Mouse (Mus musculus): ENCODE data around the gene Esrp2. TPM values are rescaled to one million over a fixed set of nuclear protein-coding genes. Genes with fewer than 3 reads are reported as not detected.
A peak's percentile ranks its signal among the peaks of the same experiment; 100 is the strongest.

The Esrp2 gene
- polyA plus RNA-seq, 1 experiment from 2014 or later = 21.0 TPM

DNA sequence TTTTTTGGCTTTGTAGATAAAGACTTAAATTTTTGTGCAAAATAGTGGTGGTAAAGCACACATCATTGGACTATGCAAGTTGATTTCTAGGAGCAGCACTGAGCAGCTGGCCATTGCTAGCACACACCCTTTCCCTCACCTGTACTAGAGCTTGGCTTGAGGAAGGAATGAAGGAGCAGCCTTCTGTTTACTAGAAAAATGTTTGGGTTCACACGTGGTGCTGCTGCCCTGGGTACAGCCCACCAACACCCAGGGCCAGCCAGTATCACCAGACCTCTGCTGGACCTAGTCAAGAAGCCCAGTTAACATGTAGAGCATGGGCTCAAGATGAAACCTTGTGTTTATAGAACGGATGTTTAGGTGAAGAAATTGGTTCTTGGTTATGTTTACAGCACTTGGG is 6.8 kb downstream of the Esrp2 start:
- WGBS = 76% methylated on average over 2 of the region's 2 CpGs
- no peak for TF ChIP-seq CTCF (IDR thresholded peaks at IDR 0.05; ENCODE audit: low read depth)
- Histone ChIP-seq H3K4me2 (ENCODE audit: low read length) (no peak overlapping the region), H3K27ac (no peak overlapping the region), H3K4me3 (replicated peaks; ENCODE audit: low read depth, low read length) (no peak overlapping the region), H3K9me3 (replicated peaks; ENCODE audit: low read length) (no peaks in the 10 kb centered on the region), H3K4me1 (replicated peaks; ENCODE audit: insufficient read depth, low read length) (no peaks in the 10 kb centered on the region; the same call in 1 of the 2 replicates), H3K9ac (ENCODE audit: low read depth, low read length) (no peak overlapping the region), H3K27me3 (ENCODE audit: insufficient read depth, low read length) (no peaks in the 10 kb centered on the region), H3K36me3 (ENCODE audit: insufficient read depth, low read length) (peaks cover 31% of the 10 kb centered on the region)
- DNase-seq (ENCODE audit: low spot score) (no peak), ATAC-seq (replicated peaks; ENCODE audit: low FRiP score, low read depth) (no peak)

GRCm38 (mm10) chr8:106129232-106129930 is 7.4 kb downstream of the Esrp2 start:
- Histone ChIP-seq H3K27ac (no peak overlapping the region), H3K27me3 (ENCODE audit: insufficient read depth, low read length) (no peaks in the 10 kb centered on the region), H3K4me3 (replicated peaks; ENCODE audit: low read depth, low read length) (no peak overlapping the region), H3K36me3 (ENCODE audit: insufficient read depth, low read length) (peaks cover 31% of the 10 kb centered on the region), H3K4me2 (ENCODE audit: low read length) (no peak overlapping the region), H3K9ac (ENCODE audit: low read depth, low read length) (no peak overlapping the region), H3K4me1 (replicated peaks; ENCODE audit: insufficient read depth, low read length) (no peaks in the 10 kb centered on the region; the same call in 1 of the 2 replicates), H3K9me3 (replicated peaks; ENCODE audit: low read length) (no peaks in the 10 kb centered on the region)
- DNase-seq (ENCODE audit: low spot score) = no peak
- no peak for ATAC-seq (replicated peaks; ENCODE audit: low FRiP score, low read depth)
- TF ChIP-seq CTCF (IDR thresholded peaks at IDR 0.05; ENCODE audit: low read depth) = no peak

DNA sequence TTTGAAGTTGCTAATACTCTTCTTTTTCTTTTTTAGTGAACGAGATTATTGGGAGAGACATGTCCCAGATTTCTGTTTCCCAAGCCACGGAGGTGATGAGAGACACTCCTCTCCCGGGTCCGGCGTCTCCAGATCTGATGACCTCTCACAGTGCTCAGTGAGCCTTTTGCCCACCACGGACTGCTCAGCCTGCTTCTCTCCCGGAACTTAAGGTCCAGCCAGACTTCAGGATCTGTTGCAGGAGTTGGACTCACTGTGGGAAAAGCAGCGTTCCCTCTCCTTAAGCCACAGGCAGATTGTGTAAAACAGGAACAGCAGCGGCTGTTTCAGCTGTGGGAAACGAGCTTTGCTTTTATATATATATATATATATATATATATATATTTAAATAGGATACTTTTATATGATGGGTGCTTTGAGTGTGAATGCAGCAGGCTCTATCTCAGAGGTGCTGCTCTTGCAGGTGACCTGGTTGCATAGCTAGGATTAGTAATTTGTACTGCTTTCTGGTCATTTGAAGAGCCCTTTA is 8.8 kb downstream of the Esrp2 start:
- no peaks in the 10 kb centered on the region for H3K27me3 ChIP-seq (ENCODE audit: insufficient read depth, low read length)
- WGBS = 89% methylated on average over 10 of the region's 10 CpGs
- H3K4me2 ChIP-seq (ENCODE audit: low read length) = no peak overlapping the region
- no peak overlapping the region for H3K4me3 ChIP-seq (replicated peaks; ENCODE audit: low read depth, low read length)
- H3K36me3 ChIP-seq (ENCODE audit: insufficient read depth, low read length) = peaks cover 31% of the 10 kb centered on the region
- H3K9ac ChIP-seq (ENCODE audit: low read depth, low read length) = no peak overlapping the region
- H3K27ac ChIP-seq = no peak overlapping the region
- H3K4me1 ChIP-seq (replicated peaks; ENCODE audit: insufficient read depth, low read length) = no peaks in the 10 kb centered on the region
- ATAC-seq (replicated peaks; ENCODE audit: low FRiP score, low read depth) = no peak
- no peak for DNase-seq (ENCODE audit: low spot score)
- TF ChIP-seq CTCF (IDR thresholded peaks at IDR 0.05; ENCODE audit: low read depth) = no peak
- no peaks in the 10 kb centered on the region for H3K9me3 ChIP-seq (replicated peaks; ENCODE audit: low read length)

DNA sequence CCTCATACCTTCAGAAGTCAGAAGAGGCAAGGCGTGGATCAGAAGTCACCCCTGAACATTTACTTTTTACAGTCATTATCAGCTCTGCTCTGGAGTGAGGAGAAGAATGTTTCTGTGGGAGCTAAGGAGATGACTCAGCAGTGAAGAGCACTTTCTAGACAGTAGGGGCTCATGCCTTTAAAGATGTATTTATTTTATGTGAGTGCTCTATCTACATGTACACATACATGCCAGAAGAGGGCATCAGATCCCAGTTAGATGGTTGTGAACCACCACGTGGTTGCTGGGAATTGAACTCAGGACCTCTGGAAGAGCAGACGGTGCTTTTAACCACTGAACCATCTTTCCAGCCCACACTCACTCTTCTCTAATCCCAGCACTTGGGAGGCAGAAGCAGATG is 9.7 kb downstream of the Esrp2 start:
- ATAC-seq (replicated peaks; ENCODE audit: low FRiP score, low read depth) (no peak), DNase-seq (ENCODE audit: low spot score) (no peak)
- H3K4me3 ChIP-seq (replicated peaks; ENCODE audit: low read depth, low read length) = no peak overlapping the region
- peaks cover 22% of the 10 kb centered on the region for H3K36me3 ChIP-seq (ENCODE audit: insufficient read depth, low read length)
- H3K9me3 ChIP-seq (replicated peaks; ENCODE audit: low read length) = no peaks in the 10 kb centered on the region
- H3K27ac ChIP-seq = no peak overlapping the region
- H3K4me2 ChIP-seq (ENCODE audit: low read length) = no peak overlapping the region
- no peak overlapping the region for H3K9ac ChIP-seq (ENCODE audit: low read depth, low read length)
- H3K4me1 ChIP-seq (replicated peaks; ENCODE audit: insufficient read depth, low read length) = no peaks in the 10 kb centered on the region
- TF ChIP-seq CTCF (IDR thresholded peaks at IDR 0.05; ENCODE audit: low read depth) = 0 out of 2 replicates have a peak, but pooled peaks have one; percentile 12
- WGBS = 64% methylated on average over 3 of the region's 3 CpGs
- H3K27me3 ChIP-seq (ENCODE audit: insufficient read depth, low read length) = no peaks in the 10 kb centered on the region

DNA sequence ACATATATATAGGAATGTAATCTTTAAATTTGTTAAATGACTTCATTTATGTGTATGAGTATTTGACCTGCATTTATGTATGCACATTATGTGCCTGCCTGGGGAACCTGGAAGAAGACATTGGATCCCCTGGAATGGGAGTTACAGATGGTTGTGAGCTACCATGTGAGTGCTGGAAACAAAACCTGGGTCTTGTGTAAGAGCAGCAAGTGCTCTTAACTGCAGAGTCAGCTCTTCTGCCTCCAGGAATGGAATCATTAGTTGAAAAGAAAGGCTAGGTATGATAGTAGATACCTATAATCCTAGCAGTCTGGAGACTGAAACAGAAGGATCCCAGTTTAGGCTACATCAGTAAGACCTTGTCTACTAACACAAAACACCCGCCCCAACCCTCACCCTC is 10.7 kb downstream of the Esrp2 start:
- H3K4me2 ChIP-seq (ENCODE audit: low read length) = no peak overlapping the region
- DNase-seq (ENCODE audit: low spot score) (no peak), ATAC-seq (replicated peaks; ENCODE audit: low FRiP score, low read depth) (no peak)
- TF ChIP-seq CTCF (IDR thresholded peaks at IDR 0.05; ENCODE audit: low read depth) = no peak
- H3K9ac ChIP-seq (ENCODE audit: low read depth, low read length) = no peak overlapping the region
- H3K4me1 ChIP-seq (replicated peaks; ENCODE audit: insufficient read depth, low read length) = no peaks in the 10 kb centered on the region
- H3K27me3 ChIP-seq (ENCODE audit: insufficient read depth, low read length) = no peaks in the 10 kb centered on the region
- no peak overlapping the region for H3K4me3 ChIP-seq (replicated peaks; ENCODE audit: low read depth, low read length)
- H3K36me3 ChIP-seq (ENCODE audit: insufficient read depth, low read length) = peaks cover 16% of the 10 kb centered on the region
- H3K27ac ChIP-seq = no peak overlapping the region
- WGBS = 100% methylated on average over 1 of the region's 1 CpGs
- no peaks in the 10 kb centered on the region for H3K9me3 ChIP-seq (replicated peaks; ENCODE audit: low read length)

DNA sequence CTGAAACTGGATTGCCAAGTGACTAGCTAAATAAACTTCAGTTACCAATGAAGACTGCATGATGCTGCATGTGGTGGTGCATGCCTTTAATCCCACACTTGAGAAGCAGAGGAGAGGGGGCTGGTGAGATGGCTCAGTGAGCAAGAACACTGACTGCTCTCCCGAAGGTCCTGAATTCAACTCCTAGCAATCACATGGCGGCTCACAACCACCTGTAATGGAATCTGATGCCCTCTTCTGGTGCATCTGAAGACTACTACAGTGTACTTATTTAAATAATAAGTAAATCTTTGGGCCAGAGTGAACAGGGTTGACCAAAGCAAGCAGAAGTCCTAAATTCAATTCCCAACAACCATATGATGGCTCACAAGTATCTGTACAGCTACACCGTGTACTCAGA is 13.3 kb downstream of the Esrp2 start:
- TF ChIP-seq CTCF (IDR thresholded peaks at IDR 0.05; ENCODE audit: low read depth) = no peak; the same call in 1 of the 2 replicates
- H3K4me1 ChIP-seq (replicated peaks; ENCODE audit: insufficient read depth, low read length) = no peaks in the 10 kb centered on the region
- no peaks in the 10 kb centered on the region for H3K9me3 ChIP-seq (replicated peaks; ENCODE audit: low read length)
- no peak overlapping the region for H3K27ac ChIP-seq
- no peak overlapping the region for H3K9ac ChIP-seq (ENCODE audit: low read depth, low read length)
- H3K4me2 ChIP-seq (ENCODE audit: low read length) = no peak overlapping the region
- DNase-seq (ENCODE audit: low spot score) (no peak), ATAC-seq (replicated peaks; ENCODE audit: low FRiP score, low read depth) (no peak)
- no peak overlapping the region for H3K4me3 ChIP-seq (replicated peaks; ENCODE audit: low read depth, low read length)
- no peaks in the 10 kb centered on the region for H3K27me3 ChIP-seq (ENCODE audit: insufficient read depth, low read length)
- WGBS = 85% methylated on average over 3 of the region's 3 CpGs
- H3K36me3 ChIP-seq (ENCODE audit: insufficient read depth, low read length) = 0 out of 2 replicates have a peak, but pooled peaks cover 2% of the 10 kb centered on the region
